Mouse (Mus musculus) cerebellum, adult 11 months (tissue): ENCODE data around the gene Gdf7.
A peak's percentile ranks its signal among the peaks of the same experiment; 100 is the strongest.

ENCODE experiments used
- DNase-seq: peaks from one replicate; pipeline ENCODE4 v3.0.0; 2022

Gene Gdf7

DNA sequence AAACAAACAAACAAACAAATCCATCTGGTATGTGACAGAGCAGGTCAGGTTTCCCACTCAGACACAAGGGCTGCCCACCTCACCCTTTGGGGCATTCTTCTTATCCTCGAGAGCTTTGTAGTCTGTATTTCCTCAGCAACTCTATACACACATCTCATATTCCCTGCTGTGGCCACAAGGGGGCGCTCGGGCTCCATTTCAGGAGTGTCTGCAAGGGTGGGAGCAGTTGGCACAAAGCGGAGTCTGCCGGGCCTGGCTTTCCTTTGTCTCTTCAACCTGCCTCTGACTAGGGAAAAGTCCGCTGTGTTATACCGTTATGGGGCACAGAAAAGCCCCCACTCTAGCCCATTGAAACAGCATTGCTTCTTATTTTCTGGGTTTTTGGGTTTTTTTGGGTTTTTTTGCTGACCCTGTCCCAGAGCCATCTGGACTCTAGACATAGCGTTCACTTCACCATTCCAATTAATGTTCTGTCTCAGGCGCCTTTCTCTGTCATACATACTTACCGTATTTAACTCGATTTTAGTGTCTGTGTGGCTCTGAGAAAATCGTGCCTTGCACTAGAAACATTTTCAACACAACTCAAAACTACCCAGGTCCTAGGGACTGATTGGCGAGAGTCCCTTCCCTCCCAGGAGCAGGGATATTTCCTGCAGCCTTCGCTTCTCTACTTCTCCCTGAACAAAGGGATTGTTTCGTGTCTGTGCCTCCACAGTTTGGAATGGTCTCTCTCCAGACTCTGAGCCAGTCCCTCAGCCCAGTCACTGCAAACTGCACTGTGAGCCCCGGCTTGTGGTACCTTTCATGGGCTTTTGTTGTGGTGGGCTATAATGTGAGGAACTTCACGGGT lies 25.3 kb upstream of the Gdf7 start:
- peak; percentile 91 for DNase-seq

DNA sequence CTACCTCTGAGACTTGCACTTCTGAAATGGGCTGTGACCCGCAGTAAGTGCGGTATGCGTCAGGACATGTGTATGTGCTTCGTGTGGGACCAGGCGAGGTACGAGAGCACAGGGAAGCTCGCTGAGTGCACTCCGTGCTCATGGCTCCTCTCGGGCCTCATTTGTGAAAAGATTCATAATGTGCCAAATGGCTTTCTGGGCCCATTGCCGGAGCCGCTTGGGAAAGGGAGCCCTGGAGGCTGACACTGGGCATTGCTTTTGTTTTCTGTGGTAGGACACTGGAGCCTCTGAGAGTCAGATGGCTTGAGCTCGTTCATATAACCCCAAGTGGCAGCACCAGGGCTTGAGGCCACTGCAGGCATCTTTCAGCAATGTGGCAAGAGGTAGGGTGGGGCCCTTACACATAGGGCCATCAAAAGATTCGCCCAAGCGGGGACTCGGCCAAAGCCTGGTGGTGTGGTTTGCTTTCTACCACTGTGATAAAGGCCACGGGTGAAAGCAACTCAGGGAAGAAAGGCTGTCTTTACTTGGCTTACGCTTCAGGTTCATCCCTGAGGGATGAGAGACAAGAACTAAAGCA lies 24.3 kb upstream of the Gdf7 start:
- peak; percentile 30 for DNase-seq

DNA sequence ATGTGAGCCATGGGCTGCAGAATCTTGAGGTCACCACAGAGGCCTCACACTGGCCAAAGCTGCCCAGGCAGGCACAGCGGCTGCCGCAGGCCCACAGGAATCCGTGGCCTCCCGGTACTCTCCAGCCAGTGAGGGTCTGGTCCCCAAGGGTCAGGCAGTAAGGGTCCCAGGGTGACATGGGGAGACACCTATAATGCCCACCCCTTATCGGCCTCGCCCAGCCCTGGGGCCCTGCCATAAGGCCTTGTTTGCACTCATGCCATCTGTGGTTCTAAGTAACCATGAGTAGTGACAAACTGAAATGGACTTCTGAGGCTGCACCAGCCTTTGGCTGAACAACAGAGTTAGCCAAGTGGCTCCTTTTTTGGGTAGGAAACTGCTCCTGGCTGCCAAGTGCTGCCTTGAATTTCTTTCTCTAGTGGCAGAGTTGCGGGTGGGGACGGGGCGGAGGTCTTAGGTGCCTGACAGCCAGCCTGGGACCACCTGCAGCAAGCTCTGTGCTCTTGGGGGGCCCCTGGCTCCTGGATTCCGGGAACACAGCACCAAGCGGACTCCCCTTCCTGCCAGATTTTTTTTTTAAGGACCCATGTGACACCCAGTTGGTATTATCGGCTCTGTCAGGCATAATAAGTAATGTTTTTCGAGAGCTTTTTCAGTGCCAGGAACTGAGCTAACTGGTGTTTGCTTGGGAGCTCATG lies 23.6 kb upstream of the Gdf7 start:
- no peak for DNase-seq

DNA sequence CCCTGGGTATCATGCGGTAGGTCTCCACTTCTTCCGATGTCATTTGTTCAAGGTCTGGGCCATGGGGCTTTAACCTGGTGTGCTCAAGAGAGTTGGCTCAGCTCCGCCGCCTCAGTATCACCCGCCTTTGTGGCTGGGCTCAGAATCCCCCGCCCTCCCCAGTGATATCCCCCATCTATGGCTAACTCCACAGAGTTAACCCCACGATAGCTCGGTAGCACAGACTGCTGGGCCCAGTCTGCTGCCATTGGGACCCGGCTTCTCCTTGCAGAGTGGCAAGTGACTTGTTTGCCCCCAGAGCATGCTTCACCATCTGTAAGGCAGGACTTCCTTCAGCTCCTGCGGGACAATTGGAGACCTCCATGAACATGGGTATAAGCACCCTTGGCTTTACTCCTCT lies 22.3 kb upstream of the Gdf7 start:
- no peak for DNase-seq

DNA sequence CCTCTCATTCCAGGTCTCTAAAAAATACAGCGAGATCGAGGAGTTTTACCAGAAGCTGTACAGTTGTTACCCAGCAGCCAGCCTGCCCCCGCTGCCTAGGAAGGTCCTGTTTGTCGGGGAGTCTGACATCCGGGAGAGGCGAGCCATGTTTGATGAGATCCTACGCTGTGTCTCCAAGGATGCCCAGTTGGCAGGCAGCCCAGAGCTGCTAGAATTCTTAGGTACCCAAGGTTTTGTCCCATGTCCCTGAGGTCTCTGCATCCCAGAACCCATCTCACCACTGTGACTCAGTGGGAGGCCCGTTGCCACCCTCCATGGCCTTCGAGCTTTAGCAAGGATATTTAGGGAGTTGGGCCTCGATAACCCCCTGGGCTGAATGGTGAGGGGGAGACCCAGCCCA lies 19.8 kb upstream of the Gdf7 start:
- DNase-seq = no peak

DNA sequence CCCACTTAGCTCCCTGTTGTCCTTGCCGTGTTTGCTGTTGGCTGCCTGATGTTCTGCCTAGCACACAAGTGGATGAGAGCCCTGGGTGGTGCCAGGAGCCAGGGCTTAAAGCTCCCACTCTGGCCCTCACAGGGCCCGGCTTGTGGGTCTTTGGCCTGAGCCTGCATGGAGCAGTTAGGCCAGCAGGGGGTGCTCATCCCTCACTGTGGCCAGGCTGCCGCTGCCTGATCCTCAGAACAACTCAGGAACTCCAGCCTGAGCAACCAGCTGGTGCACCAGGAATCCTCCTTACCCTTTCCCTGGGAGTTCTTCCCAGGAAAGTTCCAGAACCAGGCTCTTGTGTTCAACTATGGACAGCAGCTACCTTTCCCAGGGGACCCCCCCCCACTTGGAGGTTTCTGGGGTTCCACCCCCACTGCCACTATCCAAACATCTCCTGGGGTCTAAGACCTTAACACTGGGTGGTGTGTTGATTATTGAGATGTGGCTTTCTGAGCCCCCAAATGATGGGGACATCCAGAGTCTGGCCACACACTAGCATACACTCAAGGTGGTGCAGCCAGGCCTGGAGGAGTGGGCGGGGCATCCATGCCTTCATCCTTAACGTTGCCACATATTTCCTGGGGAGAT lies 18.4 kb upstream of the Gdf7 start:
- peak; percentile 78 for DNase-seq

DNA sequence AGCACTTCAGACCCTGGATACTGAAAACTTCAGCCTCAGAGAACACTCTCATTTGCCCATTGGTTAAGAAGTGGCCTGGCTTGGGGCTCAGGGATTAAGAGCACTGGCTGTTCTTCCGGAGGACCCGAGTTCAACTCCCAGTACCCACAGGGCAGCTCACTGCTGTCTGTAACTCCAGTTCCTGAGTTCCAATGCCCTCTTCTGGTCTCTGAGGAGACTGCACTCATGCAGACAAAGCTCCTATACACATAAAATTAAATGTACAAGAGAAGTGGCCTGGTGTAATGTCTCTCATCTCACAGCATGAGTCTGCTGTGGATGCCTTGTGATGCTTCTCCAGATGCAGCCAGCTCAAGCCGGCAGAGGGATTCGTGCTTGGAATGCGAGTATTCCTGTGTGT lies 14.8 kb upstream of the Gdf7 start:
- DNase-seq = no peak

DNA sequence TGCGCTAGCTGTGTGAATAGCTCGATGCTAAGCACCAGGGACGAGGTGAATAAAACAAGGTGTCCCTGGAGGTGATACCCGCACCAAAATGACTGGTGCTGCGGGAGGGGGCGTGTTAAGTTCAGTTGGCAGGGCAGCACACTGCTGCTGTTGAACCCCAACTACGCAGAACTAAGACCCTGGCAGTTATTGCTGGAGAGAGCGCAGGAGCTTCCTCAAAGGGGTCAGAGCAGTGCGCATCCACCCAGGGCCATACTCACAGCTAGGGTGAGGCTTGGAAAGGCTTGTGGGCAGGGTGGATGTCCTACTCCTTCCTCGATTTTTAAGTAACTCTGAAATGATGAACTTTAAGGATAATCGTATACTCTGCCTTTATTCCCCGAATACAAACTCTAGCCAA lies 12.0 kb upstream of the Gdf7 start:
- DNase-seq = no peak

DNA sequence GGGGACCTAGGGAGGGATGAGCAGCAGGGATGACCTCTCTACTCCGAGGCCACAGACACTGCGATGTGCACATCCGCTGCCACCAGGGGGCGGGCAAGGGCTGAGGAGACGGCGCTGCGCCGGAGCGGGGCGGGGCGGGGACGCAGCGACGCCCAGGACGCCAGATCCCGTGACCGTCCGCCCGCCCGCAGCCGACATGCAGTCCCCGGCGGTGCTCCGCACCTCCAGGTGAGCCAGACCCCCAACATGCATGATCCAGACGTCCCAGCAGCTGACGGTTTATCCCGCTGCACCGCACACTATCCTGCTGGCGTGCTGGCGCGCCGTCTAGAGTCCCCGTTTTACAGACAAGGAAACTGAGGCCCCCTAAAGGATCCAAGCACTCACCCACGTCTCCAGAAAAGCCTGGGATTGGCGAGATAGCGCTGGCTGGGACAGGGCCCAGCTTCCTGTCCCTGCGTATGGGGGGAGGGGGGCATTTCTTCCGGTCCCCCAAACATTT lies 11.6 kb upstream of the Gdf7 start, which contains the start of gene Hs1bp3:
Gene Hs1bp3, plus strand, starts transcription at position 163 of the 502 bp plus-strand sequence.
- peak; percentile 83 for DNase-seq

DNA sequence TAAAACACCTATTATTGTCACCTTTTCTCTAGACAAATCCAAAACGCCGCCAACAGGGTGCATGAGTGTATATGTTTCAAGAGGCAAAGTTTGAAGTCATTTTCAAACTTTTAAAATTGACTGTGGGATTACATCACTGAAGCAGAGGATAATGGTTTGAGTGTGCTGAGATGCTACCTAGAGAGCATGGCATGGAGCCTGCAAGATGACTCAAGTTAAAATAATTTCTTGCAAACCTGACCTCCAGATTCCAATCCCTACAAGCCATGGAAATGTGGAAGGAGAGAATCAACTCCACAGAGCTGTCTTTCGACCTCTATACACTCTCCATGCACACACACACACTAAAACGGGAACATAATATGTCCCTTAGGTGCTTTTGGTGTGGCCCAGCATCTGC lies 10.5 kb upstream of the Gdf7 start:
- DNase-seq = no peak

DNA sequence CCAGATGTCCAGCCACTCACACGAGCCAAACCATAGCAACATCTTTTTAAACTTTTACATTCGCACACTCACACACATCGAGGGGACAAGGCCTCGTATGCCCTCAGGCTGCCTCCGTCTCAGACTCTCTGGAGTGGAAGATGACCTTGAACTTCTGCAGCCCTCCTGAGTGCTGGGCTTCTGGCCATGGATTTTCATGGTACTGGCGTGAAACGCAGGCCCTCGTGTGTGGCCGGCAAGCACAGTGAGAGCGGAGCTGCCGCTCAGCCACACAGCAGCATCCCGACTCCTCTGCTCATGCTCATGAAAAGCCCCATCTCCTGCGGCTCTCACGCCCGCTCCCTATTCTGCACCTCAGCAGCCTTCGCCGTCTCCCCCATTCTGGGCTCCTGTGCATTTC lies 9.2 kb upstream of the Gdf7 start:
- no peak for DNase-seq

DNA sequence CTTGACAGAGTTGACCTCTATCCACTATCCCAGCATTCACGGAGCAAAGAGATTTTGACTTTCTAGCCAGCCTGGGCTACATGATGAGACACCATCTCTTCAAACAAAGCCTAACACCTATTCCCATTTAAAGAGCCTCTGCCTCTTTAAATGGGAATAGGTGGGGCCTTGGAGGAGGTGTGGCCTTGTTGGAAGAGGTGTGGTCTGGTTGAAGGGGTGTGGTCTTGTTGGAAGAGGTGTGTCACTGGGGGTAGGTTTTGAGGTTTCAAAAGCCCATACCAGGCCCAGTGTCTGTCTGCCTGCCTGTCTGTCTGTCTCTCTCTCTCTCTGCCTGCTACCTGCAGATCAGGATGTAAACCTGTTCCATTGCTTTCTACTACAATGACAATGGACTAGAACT lies 5.2 kb upstream of the Gdf7 start:
- DNase-seq = no peak

DNA sequence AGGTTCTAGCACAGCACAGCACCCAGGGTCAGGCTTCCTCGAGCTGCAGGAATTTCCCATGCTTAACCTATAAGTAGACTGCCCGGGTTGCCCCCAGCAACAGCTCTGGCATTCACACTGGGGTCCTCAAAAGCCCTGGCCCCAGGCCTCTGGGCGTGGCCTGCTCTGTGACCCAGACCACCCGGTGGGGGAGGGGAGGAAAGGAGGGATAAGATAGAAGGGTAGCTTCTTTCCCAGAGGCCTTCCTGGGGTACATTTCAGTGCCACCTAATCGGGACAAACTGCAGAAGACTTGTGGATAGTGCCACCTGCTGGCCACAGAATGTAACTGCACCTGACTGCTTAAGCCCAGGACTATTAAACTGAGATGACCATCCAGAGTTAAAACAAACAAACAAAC lies 4.7 kb upstream of the Gdf7 start:
- DNase-seq = peak; percentile 55

DNA sequence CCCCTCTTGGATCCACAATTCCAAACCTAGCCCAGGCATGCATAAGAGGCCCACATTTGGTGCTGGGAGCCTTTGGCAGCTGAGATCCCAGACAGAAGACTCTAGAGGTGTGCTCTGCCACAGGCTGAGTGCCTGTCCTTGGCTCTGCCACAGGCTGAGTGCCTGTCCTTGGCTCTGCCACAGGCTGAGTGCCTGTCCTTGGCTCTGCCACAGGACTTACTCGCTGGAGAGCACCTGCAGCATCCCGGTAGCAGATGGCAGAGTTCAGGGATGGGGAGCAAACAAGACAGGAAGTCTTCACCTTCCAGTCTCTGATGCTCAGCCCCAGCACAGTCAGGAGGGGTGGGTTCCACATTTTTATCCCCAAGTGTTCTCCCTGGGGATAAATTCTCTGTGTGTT lies 3.5 kb upstream of the Gdf7 start:
- no peak for DNase-seq

DNA sequence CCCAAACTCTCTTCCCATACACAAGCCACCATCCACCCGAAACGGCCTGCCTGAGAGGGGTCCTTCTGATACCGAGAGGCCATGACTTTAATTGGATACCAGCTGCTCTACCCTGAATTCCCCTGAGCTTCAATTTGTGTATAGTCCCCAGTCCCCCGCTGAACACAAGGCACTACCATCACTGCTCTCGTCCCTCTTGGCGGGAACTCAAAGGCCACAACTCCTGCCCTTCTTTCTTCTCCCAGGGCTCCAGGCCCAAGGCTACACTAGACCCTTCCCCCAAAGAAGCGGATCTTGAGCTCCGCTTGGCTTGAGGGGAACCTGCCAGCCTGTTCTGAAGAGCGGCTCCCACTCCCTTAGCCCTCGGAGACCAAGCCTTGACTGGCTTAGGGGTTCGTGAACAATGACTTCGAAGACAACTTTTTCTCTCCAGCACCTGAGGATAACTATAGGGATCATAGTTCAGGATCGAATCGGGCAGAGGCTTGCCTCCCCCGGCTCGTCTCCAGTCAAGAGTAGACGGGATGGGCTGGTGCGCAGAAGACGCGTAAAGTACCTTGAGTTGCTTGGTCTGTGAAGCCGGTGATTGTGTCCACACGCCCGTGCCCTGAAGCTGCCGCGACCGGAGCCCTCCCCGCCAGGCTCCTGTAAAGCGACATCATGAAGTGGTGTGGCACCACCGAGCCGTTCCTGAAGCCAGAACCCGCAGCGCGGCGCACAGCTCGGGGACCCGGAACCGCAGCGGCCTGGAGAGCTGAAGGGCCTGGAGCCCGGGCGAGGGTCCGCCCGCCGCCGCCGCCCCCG lies 541 bp downstream of the Gdf7 start:
- DNase-seq = no peak

DNA sequence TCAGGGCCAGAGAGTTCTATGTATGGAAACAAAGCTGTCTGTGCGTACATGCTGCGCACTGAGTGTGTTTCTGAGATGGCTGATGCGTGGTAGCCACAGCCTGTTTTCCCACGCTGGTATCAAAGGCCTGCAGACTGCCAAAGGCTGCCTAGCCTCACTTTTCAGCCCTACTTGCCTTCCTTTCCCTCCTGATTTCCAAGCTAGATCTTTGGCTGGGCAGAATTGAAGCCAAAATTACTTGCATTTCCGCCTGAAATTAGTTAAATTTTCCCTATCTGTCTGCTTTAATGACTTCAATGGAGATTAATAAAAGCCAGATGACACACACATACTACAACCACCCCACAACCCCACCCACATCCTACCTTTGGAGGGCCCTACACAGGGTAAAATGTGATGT lies 1.2 kb downstream of the Gdf7 start:
- DNase-seq = no peak

DNA sequence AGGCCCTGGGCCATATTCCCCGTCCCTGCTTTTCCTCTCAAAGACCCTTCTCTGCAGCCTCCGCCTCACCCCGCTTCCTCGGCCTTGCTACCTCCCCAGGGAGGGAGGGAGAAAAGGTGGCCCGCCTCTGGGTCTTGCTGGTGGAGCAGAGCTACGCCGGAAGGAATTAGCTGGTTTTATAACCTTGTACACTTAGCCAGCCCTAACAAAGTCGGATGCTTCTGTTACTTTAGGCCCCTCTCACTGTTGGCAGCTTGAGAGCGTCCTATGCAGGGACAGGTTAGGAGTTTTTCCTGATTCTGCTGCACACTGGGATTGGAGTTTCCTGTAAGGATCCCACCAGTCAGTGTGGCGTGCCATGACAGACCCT lies 1.7 kb downstream of the Gdf7 start:
- DNase-seq = no peak

DNA sequence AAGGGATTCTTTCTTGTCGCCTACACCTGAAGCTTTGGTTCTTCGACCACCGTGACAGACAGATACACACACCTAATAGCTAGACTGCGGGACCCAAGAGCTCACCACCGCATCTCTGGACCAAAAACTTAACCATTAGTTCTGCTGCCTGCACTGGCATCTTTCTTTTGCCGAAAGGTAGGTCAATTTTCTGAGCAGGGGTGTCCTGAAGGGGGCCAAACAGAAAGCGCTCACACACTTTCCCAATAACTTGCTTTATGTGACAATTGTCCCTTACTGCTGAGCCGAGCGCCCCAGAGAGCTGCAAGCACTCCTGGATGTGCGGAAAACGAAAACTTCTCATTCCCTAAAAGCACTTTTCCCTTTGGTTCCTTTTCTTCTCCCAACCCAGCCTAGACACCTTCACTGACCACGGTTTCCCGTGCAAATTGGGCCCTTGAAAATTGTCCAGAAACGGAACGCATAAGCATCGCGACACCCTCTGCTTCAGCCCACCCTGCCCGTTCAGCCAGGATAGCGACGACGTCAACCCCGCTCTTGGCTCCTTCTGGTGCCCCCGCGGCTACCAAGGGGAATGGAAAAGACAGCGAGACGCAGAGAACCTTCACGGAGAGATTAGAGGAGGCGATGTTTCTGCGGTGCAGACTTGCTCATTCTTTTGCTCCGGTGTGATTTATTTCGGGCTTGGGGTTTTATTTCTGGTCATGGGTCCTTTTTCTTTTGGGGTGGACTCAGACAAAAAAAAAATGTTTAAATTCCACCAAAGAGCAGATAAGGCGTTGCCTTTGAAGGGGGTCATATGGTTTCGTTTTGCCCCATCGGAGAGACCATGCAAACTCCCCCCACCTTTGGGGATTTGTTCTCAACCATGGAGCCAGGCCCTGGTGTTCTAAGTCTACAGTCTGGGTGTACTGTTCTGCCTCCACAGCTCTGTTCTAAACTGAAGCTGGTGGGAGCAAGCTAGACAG lies 2.3 kb downstream of the Gdf7 start:
- no peak for DNase-seq

DNA sequence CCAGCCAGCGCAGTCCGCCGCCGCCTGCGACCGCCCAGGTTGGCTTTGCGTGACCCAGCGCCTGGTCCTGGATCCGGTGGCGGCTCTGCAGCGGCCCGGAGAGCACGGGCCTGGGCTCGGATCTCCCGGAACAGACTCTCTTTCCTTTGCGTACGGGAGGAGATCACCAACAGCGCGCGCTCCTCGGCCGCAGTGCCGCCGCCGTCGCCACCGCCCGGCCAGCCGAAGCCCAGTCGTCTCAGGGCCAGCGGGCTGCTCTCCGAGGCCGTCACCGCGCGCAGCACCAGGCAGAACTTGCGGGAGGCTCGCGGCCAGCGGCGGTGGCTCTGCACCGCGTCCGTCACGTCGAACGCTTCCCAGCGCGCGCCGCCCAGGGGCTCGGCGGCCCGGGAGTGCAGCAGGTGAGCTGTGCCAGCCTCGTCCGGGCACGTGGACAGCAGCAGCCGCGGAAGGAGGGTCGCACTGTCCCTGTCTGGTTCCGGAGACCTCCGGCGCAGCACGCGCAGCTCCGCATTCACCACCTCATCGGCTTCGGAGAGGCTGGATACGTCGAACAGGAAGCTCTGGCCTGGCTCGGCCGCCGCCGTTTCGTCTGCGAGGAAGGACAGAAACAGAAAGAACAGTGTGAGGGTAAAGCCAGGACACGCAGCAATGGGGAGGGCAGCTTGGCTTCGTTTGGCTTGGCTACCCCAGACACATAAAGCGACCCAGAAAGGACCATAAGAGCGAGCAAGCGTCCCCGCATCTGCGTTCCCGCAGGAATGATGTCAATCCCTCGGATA lies 3.2 kb downstream of the Gdf7 start:
- no peak for DNase-seq

DNA sequence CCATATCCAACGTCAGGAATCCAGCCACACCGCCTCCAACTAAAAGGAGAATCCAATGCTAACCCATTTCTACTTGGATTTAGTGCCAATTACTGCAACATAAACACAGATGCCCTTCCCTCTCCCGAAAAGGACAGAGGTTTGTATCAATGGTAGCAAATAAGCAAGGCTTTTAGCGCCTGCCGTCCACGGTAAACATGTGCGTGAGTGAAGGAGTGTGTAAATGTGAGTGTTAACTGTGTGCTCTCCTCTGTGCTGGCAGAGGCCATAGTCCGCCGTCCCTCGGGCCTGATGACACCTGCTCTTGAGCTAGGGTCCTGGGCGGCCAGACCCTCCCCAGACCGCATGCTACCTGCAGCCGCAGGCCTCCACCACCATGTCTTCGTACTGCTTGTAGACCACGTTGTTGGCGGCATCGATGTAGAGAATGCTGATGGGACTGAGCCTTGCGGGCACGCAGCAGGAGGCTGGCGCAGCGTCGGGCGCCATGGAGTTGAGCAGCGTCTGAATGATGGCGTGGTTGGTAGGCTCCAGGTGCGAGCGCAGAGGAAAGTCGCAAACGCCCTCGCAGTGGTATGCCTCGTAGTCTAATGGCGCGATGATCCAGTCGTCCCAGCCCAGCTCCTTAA lies 4.1 kb downstream of the Gdf7 start:
- DNase-seq = no peak
